Mouse (Mus musculus) liver, embryonic 16.5 days (tissue): ENCODE measurements around the gene Cenpb. TPM values are rescaled to one million over a fixed set of nuclear protein-coding genes. Genes with fewer than 3 reads are reported as not detected.

Source experiments
- polyA plus RNA-seq: library from polyadenylated mRNA; unstranded; fragments of >200 nt; fragmentation: Nextera tagmentation; extraction: Ambion mirVana; gene quantifications from 2 replicates; pipeline ENCODE4 v1.2.1, GENCODE M21; 2015

Cenpb gene
- polyA plus RNA-seq, 1 experiment from 2014 or later, result 3.0 TPM

Other genes starting within 250 kb of the Cenpb start
- 0.16 and 0.18 TPM in 2 replicates for gene Gfra4, start 137.0 kb downstream of the Cenpb start, polyA plus RNA-seq
- gene Adam33, start 116.3 kb downstream of the Cenpb start, polyA plus RNA-seq, result 0.61 and 0.81 TPM in 2 replicates
- gene Siglec1, start 93.3 kb downstream of the Cenpb start, polyA plus RNA-seq, result 1.4 and 1.8 TPM in 2 replicates
- gene Hspa12b, start 52.8 kb downstream of the Cenpb start, polyA plus RNA-seq, result 2.0 TPM in 2 replicates
- gene Gm11037, start 46.6 kb downstream of the Cenpb start, polyA plus RNA-seq, result not detected in 2 replicates
- gene 1700037H04Rik, start 20.0 kb downstream of the Cenpb start, polyA plus RNA-seq, result 129 and 133 TPM in 2 replicates
- gene Cdc25b, start 6.9 kb upstream of the Cenpb start, polyA plus RNA-seq, result 255 and 284 TPM in 2 replicates
- 1.1 and 1.2 TPM in 2 replicates for gene Spef1, start 7.2 kb upstream of the Cenpb start, polyA plus RNA-seq
- 16.4 and 18.4 TPM in 2 replicates for gene Ap5s1, start 27.0 kb upstream of the Cenpb start, polyA plus RNA-seq
- gene Mavs, start 54.0 kb upstream of the Cenpb start, polyA plus RNA-seq, result 29.1 and 32.0 TPM in 2 replicates
- 15.6 and 16.9 TPM in 2 replicates for gene Pank2, start 82.4 kb upstream of the Cenpb start, polyA plus RNA-seq
- 0.46 and 0.61 TPM in 2 replicates for gene Rnf24, start 172.8 kb upstream of the Cenpb start, polyA plus RNA-seq